Mouse (Mus musculus): ENCODE results near the gene Prdx2. TPM values are rescaled to one million over a fixed set of nuclear protein-coding genes. Genes with fewer than 3 reads are reported as not detected.

Prdx2 gene
- polyA plus RNA-seq, 1 experiment from 2014 or later: 715 TPM

GRCm38 (mm10) chr8:85017209-85017608 lies 47.8 kb downstream of the Prdx2 start:
- DNase-seq (ENCODE audit: low spot score) (peak; percentile 34), ATAC-seq (ENCODE audit: low read depth) (peak; percentile 31)
- no peak overlapping the region; the same call in 1 of the 2 replicates for H3K27ac ChIP-seq (replicated peaks; ENCODE audit: low read depth, low read length)
- no peak overlapping the region for H3K4me3 ChIP-seq (ENCODE audit: low read depth, low read length)
- peaks cover 17% of the 10 kb centered on the region for H3K27me3 ChIP-seq (replicated peaks; ENCODE audit: control insufficient read depth, insufficient read depth, low read length)
- no peak overlapping the region for H3K9ac ChIP-seq (ENCODE audit: low read depth, low read length)
- H3K4me1 ChIP-seq (ENCODE audit: control insufficient read depth, insufficient read depth, low read length): no peaks in the 10 kb centered on the region; the same call in 1 of the 2 replicates
- WGBS: 40% methylated on average over 5 of the region's 5 CpGs
- no peaks in the 10 kb centered on the region for H3K9me3 ChIP-seq (ENCODE audit: control insufficient read depth, low read length)
- H3K4me2 ChIP-seq (ENCODE audit: low read depth, low read length): no peak overlapping the region
- peaks cover 43% of the 10 kb centered on the region for H3K36me3 ChIP-seq (ENCODE audit: control insufficient read depth, insufficient read depth, low read length)

- no peaks in the 10 kb centered on the region for H3K9me3 ChIP-seq (ENCODE audit: control insufficient read depth, low read length)
- H3K36me3 ChIP-seq (ENCODE audit: control insufficient read depth, insufficient read depth, low read length): peaks cover 61% of the 10 kb centered on the region
- WGBS: 89% methylated on average over 3 of the region's 3 CpGs
- no peak overlapping the region for H3K4me2 ChIP-seq (ENCODE audit: low read depth, low read length)
- no peak overlapping the region for H3K9ac ChIP-seq (ENCODE audit: low read depth, low read length)
- peaks cover 4% of the 10 kb centered on the region; the same call in 1 of the 2 replicates for H3K4me1 ChIP-seq (ENCODE audit: control insufficient read depth, insufficient read depth, low read length)
- no peak for DNase-seq (ENCODE audit: low spot score)
- ATAC-seq (ENCODE audit: low read depth): no peak
- no peak overlapping the region for H3K4me3 ChIP-seq (ENCODE audit: low read depth, low read length)
- no peak overlapping the region for H3K27ac ChIP-seq (replicated peaks; ENCODE audit: low read depth, low read length)
- no peaks in the 10 kb centered on the region for H3K27me3 ChIP-seq (replicated peaks; ENCODE audit: control insufficient read depth, insufficient read depth, low read length)
These were observed 52.2 kb downstream of the Prdx2 start for GRCm38 (mm10) chr8:85021514-85022055.

GRCm38 (mm10) chr8:85023846-85024245 lies 54.5 kb downstream of the Prdx2 start:
- Histone ChIP-seq H3K4me2 (ENCODE audit: low read depth, low read length) (peak overlapping the region; percentile 63), H3K27me3 (replicated peaks; ENCODE audit: control insufficient read depth, insufficient read depth, low read length) (no peaks in the 10 kb centered on the region), H3K9ac (ENCODE audit: low read depth, low read length) (no peak overlapping the region), H3K36me3 (ENCODE audit: control insufficient read depth, insufficient read depth, low read length) (peaks cover 48% of the 10 kb centered on the region), H3K27ac (replicated peaks; ENCODE audit: low read depth, low read length) (no peak overlapping the region), H3K4me1 (ENCODE audit: control insufficient read depth, insufficient read depth, low read length) (peaks cover 14% of the 10 kb centered on the region), H3K4me3 (ENCODE audit: low read depth, low read length) (peak overlapping the region; percentile 81; the same call in 1 of the 2 replicates), H3K9me3 (ENCODE audit: control insufficient read depth, low read length) (no peaks in the 10 kb centered on the region)
- DNase-seq (ENCODE audit: low spot score): no peak
- 96% methylated on average over 3 of the region's 3 CpGs for WGBS
- no peak for ATAC-seq (ENCODE audit: low read depth)

Small RNA genes lying within 50 kb of the gene (microRNA-seq; reads per million reads assigned to microRNA genes)
- gene Gm24197 (ENCODE audit: borderline number of aligned reads): not detected

Other genes with a start within 250 kb of the Prdx2 start
- 2.0 and 2.7 TPM in 2 replicates for gene G430095P16Rik, start 246.6 kb upstream of the Prdx2 start, polyA plus RNA-seq (2014; fragmentation: Nextera tagmentation; extraction: Ambion mirVana)
- gene Nfix, start 169.2 kb upstream of the Prdx2 start, polyA plus RNA-seq (2014; fragmentation: Nextera tagmentation; extraction: Ambion mirVana): 64.0 and 67.4 TPM in 2 replicates
- 5.8 and 6.8 TPM in 2 replicates for gene Dand5, start 146.8 kb upstream of the Prdx2 start, polyA plus RNA-seq (2014; fragmentation: Nextera tagmentation; extraction: Ambion mirVana)
- gene Gadd45gip1, start 138.1 kb upstream of the Prdx2 start, polyA plus RNA-seq (2014; fragmentation: Nextera tagmentation; extraction: Ambion mirVana): 41.3 and 41.5 TPM in 2 replicates
- gene Rad23a, start 128.9 kb upstream of the Prdx2 start, polyA plus RNA-seq (2014; fragmentation: Nextera tagmentation; extraction: Ambion mirVana): 109 and 111 TPM in 2 replicates
- 805 and 891 TPM in 2 replicates for gene Calr, start 122.7 kb upstream of the Prdx2 start, polyA plus RNA-seq (2014; fragmentation: Nextera tagmentation; extraction: Ambion mirVana)
- 67.1 and 76.5 TPM in 2 replicates for gene Farsa, start 112.6 kb upstream of the Prdx2 start, polyA plus RNA-seq (2014; fragmentation: Nextera tagmentation; extraction: Ambion mirVana)
- 68.5 and 71.8 TPM in 2 replicates for gene Syce2, start 97.5 kb upstream of the Prdx2 start, polyA plus RNA-seq (2014; fragmentation: Nextera tagmentation; extraction: Ambion mirVana)
- gene Gcdh, start 75.7 kb upstream of the Prdx2 start, polyA plus RNA-seq (2014; fragmentation: Nextera tagmentation; extraction: Ambion mirVana): 27.3 and 33.2 TPM in 2 replicates
- gene Klf1, start 67.7 kb upstream of the Prdx2 start, polyA plus RNA-seq (2014; fragmentation: Nextera tagmentation; extraction: Ambion mirVana): 2.1 and 2.2 TPM in 2 replicates
- 10.1 and 11.5 TPM in 2 replicates for gene Dnase2a, start 61.0 kb upstream of the Prdx2 start, polyA plus RNA-seq (2014; fragmentation: Nextera tagmentation; extraction: Ambion mirVana)
- gene Mast1, start 32.2 kb upstream of the Prdx2 start, polyA plus RNA-seq (2014; fragmentation: Nextera tagmentation; extraction: Ambion mirVana): 3.4 and 3.6 TPM in 2 replicates
- gene Rtbdn, start 22.6 kb upstream of the Prdx2 start, polyA plus RNA-seq (2014; fragmentation: Nextera tagmentation; extraction: Ambion mirVana): 0.20 TPM in 1 of 2 replicates, not detected in the other
- gene Gm49661, start 154 bp upstream of the Prdx2 start, polyA plus RNA-seq (2014; fragmentation: Nextera tagmentation; extraction: Ambion mirVana): not detected in 2 replicates
- gene Rnaseh2a, start 180 bp downstream of the Prdx2 start, polyA plus RNA-seq (2014; fragmentation: Nextera tagmentation; extraction: Ambion mirVana): 73.7 and 88.9 TPM in 2 replicates
- 16.8 and 18.4 TPM in 2 replicates for gene Junb, start 9.1 kb downstream of the Prdx2 start, polyA plus RNA-seq (2014; fragmentation: Nextera tagmentation; extraction: Ambion mirVana)
- gene Hook2, start 21.0 kb downstream of the Prdx2 start, polyA plus RNA-seq (2014; fragmentation: Nextera tagmentation; extraction: Ambion mirVana): 13.1 and 15.3 TPM in 2 replicates
- gene Best2, start 44.9 kb downstream of the Prdx2 start, polyA plus RNA-seq (2014; fragmentation: Nextera tagmentation; extraction: Ambion mirVana): 0.30 and 0.58 TPM in 2 replicates
- 97.3 and 101 TPM in 2 replicates for gene Asna1, start 55.7 kb downstream of the Prdx2 start, polyA plus RNA-seq (2014; fragmentation: Nextera tagmentation; extraction: Ambion mirVana)
- 127 and 133 TPM in 2 replicates for gene Trir, start 57.2 kb downstream of the Prdx2 start, polyA plus RNA-seq (2014; fragmentation: Nextera tagmentation; extraction: Ambion mirVana)
- 22.9 and 24.8 TPM in 2 replicates for gene Tnpo2, start 67.3 kb downstream of the Prdx2 start, polyA plus RNA-seq (2014; fragmentation: Nextera tagmentation; extraction: Ambion mirVana)
- gene Fbxw9, start 90.5 kb downstream of the Prdx2 start, polyA plus RNA-seq (2014; fragmentation: Nextera tagmentation; extraction: Ambion mirVana): 20.9 and 25.8 TPM in 2 replicates
- gene Gm5741, start 98.4 kb downstream of the Prdx2 start, polyA plus RNA-seq (2014; fragmentation: Nextera tagmentation; extraction: Ambion mirVana): 0.68 TPM in 1 of 2 replicates, not detected in the other
- 44.0 and 49.5 TPM in 2 replicates for gene Dhps, start 102.2 kb downstream of the Prdx2 start, polyA plus RNA-seq (2014; fragmentation: Nextera tagmentation; extraction: Ambion mirVana)
- gene Wdr83os, start 111.2 kb downstream of the Prdx2 start, polyA plus RNA-seq (2014; fragmentation: Nextera tagmentation; extraction: Ambion mirVana): 125 and 127 TPM in 2 replicates
- gene Wdr83, start 111.7 kb downstream of the Prdx2 start, polyA plus RNA-seq (2014; fragmentation: Nextera tagmentation; extraction: Ambion mirVana): 33.1 and 38.6 TPM in 2 replicates
- 35.3 and 35.6 TPM in 2 replicates for gene Man2b1, start 113.7 kb downstream of the Prdx2 start, polyA plus RNA-seq (2014; fragmentation: Nextera tagmentation; extraction: Ambion mirVana)
- gene Zfp791, start 153.5 kb downstream of the Prdx2 start, polyA plus RNA-seq (2014; fragmentation: Nextera tagmentation; extraction: Ambion mirVana): 1.6 TPM in 2 replicates
- gene Cks1brt, start 182.3 kb downstream of the Prdx2 start, polyA plus RNA-seq (2014; fragmentation: Nextera tagmentation; extraction: Ambion mirVana): not detected in 2 replicates

Data from embryonic facial prominence, embryonic 14.5 days (tissue).